Mouse (Mus musculus) urinary bladder, postnatal 36 days (tissue): ENCODE results near the gene Mtr.

Source experiments
- DNase-seq, 2 experiments: peaks; one replicate each; pipeline ENCODE4 v3.0.0; 2022; ENCODE audit warnings: low spot score in 2 of 2, mixed read lengths in 1 of 2

The Mtr gene

GRCm38 (mm10) chr13:12257391-12258380 lies at the start of gene Mtr:
Gene Mtr (minus strand): TSS chr13:12258113.
- peak; percentile 83 to 94 for DNase-seq

GRCm38 (mm10) chr13:12307286-12307685 lies 49.4 kb upstream of the Mtr start:
- no peak for DNase-seq

GRCm38 (mm10) chr13:12305540-12305939 lies 47.6 kb upstream of the Mtr start:
- no peak for DNase-seq

GRCm38 (mm10) chr13:12304991-12305390 lies 47.1 kb upstream of the Mtr start:
- DNase-seq, result no peak

- DNase-seq, result no peak
Measured at GRCm38 (mm10) chr13:12297777-12298176, 39.9 kb upstream of the Mtr start.

GRCm38 (mm10) chr13:12296701-12297100 lies 38.8 kb upstream of the Mtr start:
- DNase-seq, result no peak

- no peak for DNase-seq
Measured at GRCm38 (mm10) chr13:12293810-12294209, 35.9 kb upstream of the Mtr start.

GRCm38 (mm10) chr13:12290700-12291099 lies 32.8 kb upstream of the Mtr start:
- DNase-seq, result no peak

- DNase-seq, result no peak
Measured at GRCm38 (mm10) chr13:12284528-12284927, 26.6 kb upstream of the Mtr start.

- DNase-seq, result no peak
Measured at GRCm38 (mm10) chr13:12283826-12284225, 25.9 kb upstream of the Mtr start.

GRCm38 (mm10) chr13:12274721-12275120 lies 16.8 kb upstream of the Mtr start:
- no peak for DNase-seq

- no peak for DNase-seq
Measured at GRCm38 (mm10) chr13:12274220-12274619, 16.3 kb upstream of the Mtr start.

GRCm38 (mm10) chr13:12272953-12273352 lies 15.0 kb upstream of the Mtr start:
- no peak for DNase-seq

- no peak for DNase-seq
Measured at GRCm38 (mm10) chr13:12267971-12268370, 10.1 kb upstream of the Mtr start.

GRCm38 (mm10) chr13:12267097-12267496 lies 9.2 kb upstream of the Mtr start:
- DNase-seq, result no peak

GRCm38 (mm10) chr13:12263996-12264395 lies 6.1 kb upstream of the Mtr start:
- no peak for DNase-seq

GRCm38 (mm10) chr13:12261505-12261904 lies 3.6 kb upstream of the Mtr start:
- no peak for DNase-seq

GRCm38 (mm10) chr13:12256871-12257390 lies 982 bp downstream of the Mtr start:
- DNase-seq, result no peak

GRCm38 (mm10) chr13:12255911-12256705 lies 1.8 kb downstream of the Mtr start:
- no peak for DNase-seq

GRCm38 (mm10) chr13:12250496-12250895 lies 7.4 kb downstream of the Mtr start:
- no peak for DNase-seq

- no peak for DNase-seq
Measured at GRCm38 (mm10) chr13:12249195-12249898, 8.6 kb downstream of the Mtr start.

GRCm38 (mm10) chr13:12245938-12246337 lies 12.0 kb downstream of the Mtr start:
- no peak for DNase-seq
